Mouse (Mus musculus) layer of hippocampus, adult 8-10 months (tissue): ENCODE data around the gene Pum1. TPM values are rescaled to one million over a fixed set of nuclear protein-coding genes. Genes with fewer than 3 reads are reported as not detected.
A peak's percentile ranks its signal among the peaks of the same experiment; 100 is the strongest.

Experiments
- DNase-seq, 2 experiments: peaks; one replicate each; pipeline ENCODE4 v3.0.0; 2022; ENCODE audit warnings: low spot score in 2 of 2
- total RNA-seq, 4 experiments: library from RNA; stranded (reverse); gene quantifications; 2 replicates each; pipeline ENCODE4 v1.2.4; 2022

Gene Pum1
- total RNA-seq, 4 experiments from 2014 or later, result 106 to 122 (median 113) TPM

- no peak for DNase-seq
These were observed 59.5 kb downstream of the Pum1 start for GRCm38 (mm10) chr4:130722607-130723006.

- no peak for DNase-seq
These were observed 63.0 kb downstream of the Pum1 start for GRCm38 (mm10) chr4:130726118-130726517.

GRCm38 (mm10) chr4:130735957-130736356, 72.8 kb downstream of the Pum1 start:
- DNase-seq, result no peak

- DNase-seq, result peak in 1 of 2 experiments; percentile 56
These were observed 75.4 kb downstream of the Pum1 start for GRCm38 (mm10) chr4:130738527-130738926.

GRCm38 (mm10) chr4:130744058-130744457, 80.9 kb downstream of the Pum1 start:
- no peak for DNase-seq

- DNase-seq, result peak; percentile 84 to 86
These were observed 82.6 kb downstream of the Pum1 start for GRCm38 (mm10) chr4:130745561-130746306.

- DNase-seq, result no peak
These were observed 86.4 kb downstream of the Pum1 start for GRCm38 (mm10) chr4:130749566-130749965.

- no peak for DNase-seq
These were observed 88.8 kb downstream of the Pum1 start for GRCm38 (mm10) chr4:130751966-130752365.

- no peak for DNase-seq
These were observed 89.5 kb downstream of the Pum1 start for GRCm38 (mm10) chr4:130752591-130752990.

GRCm38 (mm10) chr4:130753755-130754154, 90.6 kb downstream of the Pum1 start:
- no peak for DNase-seq

GRCm38 (mm10) chr4:130754776-130755175, 91.7 kb downstream of the Pum1 start:
- DNase-seq, result no peak

GRCm38 (mm10) chr4:130759875-130760274, 96.8 kb downstream of the Pum1 start:
- no peak for DNase-seq

GRCm38 (mm10) chr4:130761809-130762208, 98.7 kb downstream of the Pum1 start:
- DNase-seq, result no peak

- DNase-seq, result no peak
These were observed 102.5 kb downstream of the Pum1 start for GRCm38 (mm10) chr4:130765399-130766160.

- no peak for DNase-seq
These were observed 103.3 kb downstream of the Pum1 start for GRCm38 (mm10) chr4:130766387-130766786.

GRCm38 (mm10) chr4:130766926-130767325, 103.8 kb downstream of the Pum1 start:
- DNase-seq, result no peak

GRCm38 (mm10) chr4:130773899-130774298, 110.8 kb downstream of the Pum1 start:
- DNase-seq, result no peak

GRCm38 (mm10) chr4:130774822-130775221, 111.7 kb downstream of the Pum1 start:
- no peak for DNase-seq

GRCm38 (mm10) chr4:130777647-130778046, 114.5 kb downstream of the Pum1 start:
- DNase-seq, result no peak

GRCm38 (mm10) chr4:130779037-130779436, 115.9 kb downstream of the Pum1 start:
- peak; percentile 52 to 57 for DNase-seq

GRCm38 (mm10) chr4:130782492-130782891, 119.4 kb downstream of the Pum1 start:
- no peak for DNase-seq

- DNase-seq, result no peak
These were observed 121.6 kb downstream of the Pum1 start for GRCm38 (mm10) chr4:130784755-130785154.

- no peak for DNase-seq
These were observed 124.4 kb downstream of the Pum1 start for GRCm38 (mm10) chr4:130787530-130787929.
